Mouse (Mus musculus): ENCODE measurements around the gene Inip. TPM values are rescaled to one million over a fixed set of nuclear protein-coding genes. Genes with fewer than 3 reads are reported as not detected.

Gene Inip
- polyA plus RNA-seq, 1 experiment from 2014 or later: 86.7 TPM

DNA sequence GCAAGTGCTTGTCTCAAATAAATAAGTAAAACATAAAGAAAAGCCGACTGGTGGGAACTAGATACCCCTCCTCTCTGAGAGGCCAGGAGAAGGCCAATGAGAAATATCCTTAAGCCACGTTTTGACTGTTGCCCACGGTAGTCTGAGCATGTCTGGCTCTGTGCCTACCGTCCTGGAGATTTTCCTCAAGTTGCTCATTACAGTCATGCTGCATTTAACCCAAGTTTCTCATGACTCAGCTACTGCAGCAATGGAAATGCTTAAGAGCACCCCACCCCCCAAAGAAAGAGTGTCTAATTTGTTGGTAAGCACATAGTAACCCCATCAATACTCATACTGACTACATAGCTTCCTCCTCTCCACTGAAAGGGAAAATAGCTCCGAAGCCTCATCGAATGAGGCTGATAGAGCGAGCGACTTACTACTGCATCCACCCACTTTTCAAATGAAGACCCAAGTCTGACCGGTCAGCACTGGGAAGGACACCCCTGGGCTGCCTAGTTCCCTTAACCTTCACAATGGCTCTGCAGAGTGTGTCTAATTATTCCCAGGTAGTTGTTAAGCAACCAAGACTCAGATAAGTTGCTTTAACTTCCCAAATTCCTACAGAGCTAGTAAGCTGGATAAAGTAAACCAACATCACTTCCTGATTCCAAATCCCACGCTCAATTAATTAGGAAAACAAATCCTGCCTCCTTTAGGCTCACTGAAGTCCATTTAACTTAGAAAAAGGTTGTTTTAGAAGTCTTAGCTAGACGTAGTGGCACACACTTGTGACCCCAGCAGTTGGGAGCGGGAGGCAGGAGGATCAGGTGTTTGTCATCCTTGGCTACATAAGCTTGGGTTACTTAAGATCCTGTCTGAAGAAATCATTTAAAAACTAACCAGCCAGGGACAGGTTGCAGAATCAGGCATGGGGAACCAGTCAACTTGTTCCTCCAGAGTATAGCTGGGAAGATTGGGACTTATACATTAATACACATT, 43.6 kb downstream of the Inip start:
- Histone ChIP-seq H3K27ac (no peak overlapping the region), H3K4me1 (replicated peaks) (no peaks in the 10 kb centered on the region; the same call in 1 of the 2 replicates), H3K36me3 (peaks cover 17% of the 10 kb centered on the region), H3K27me3 (ENCODE audit: insufficient read depth, poor library complexity, severe bottlenecking) (no peaks in the 10 kb centered on the region), H3K4me3 (no peak overlapping the region), H3K9me3 (no peaks in the 10 kb centered on the region)
- WGBS: 85% methylated on average over 12 of the region's 12 CpGs
- no peak for DNase-seq (ENCODE audit: low spot score)

DNA sequence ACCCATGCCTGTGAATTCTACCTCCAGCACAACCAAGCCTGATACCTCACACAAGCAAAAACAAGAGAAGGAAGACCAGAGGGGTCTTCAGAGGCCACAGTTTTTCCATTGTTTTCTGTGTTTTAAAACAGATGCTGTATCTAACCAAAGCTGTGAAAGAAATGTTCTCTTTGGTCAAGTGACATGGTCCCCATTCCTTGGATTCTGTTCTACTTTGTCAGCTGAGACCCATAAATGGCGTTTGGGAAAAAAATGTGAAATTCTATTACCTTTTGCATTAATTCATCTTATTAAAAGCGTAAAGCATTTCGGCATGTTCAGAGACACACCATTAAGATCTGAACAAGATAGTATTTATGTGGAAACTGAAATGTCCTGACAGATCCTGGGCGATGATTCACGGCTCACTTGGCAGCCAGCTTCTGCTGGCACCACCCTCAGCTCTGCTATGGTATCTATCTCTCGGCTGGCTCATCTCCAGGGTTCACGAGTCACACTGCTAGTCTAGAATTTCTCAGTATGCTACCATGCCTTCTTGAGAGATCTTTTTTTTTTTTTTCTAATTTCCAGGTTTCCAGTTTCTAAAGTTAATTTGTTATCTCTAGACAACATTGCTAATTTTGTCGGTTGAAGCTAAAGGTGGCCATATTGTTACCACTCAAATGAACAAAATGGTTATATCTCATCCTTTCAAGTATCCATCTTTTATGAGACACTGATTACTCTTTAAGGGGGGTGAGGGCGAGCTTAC, 44.9 kb downstream of the Inip start:
- no peak overlapping the region for H3K27ac ChIP-seq
- no peaks in the 10 kb centered on the region; the same call in 1 of the 2 replicates for H3K4me1 ChIP-seq (replicated peaks)
- 94% methylated on average over 9 of the region's 9 CpGs for WGBS
- no peaks in the 10 kb centered on the region for H3K27me3 ChIP-seq (ENCODE audit: insufficient read depth, poor library complexity, severe bottlenecking)
- H3K9me3 ChIP-seq: no peaks in the 10 kb centered on the region
- no peak overlapping the region for H3K4me3 ChIP-seq
- no peak for DNase-seq (ENCODE audit: low spot score)
- H3K36me3 ChIP-seq: peaks cover 28% of the 10 kb centered on the region

DNA sequence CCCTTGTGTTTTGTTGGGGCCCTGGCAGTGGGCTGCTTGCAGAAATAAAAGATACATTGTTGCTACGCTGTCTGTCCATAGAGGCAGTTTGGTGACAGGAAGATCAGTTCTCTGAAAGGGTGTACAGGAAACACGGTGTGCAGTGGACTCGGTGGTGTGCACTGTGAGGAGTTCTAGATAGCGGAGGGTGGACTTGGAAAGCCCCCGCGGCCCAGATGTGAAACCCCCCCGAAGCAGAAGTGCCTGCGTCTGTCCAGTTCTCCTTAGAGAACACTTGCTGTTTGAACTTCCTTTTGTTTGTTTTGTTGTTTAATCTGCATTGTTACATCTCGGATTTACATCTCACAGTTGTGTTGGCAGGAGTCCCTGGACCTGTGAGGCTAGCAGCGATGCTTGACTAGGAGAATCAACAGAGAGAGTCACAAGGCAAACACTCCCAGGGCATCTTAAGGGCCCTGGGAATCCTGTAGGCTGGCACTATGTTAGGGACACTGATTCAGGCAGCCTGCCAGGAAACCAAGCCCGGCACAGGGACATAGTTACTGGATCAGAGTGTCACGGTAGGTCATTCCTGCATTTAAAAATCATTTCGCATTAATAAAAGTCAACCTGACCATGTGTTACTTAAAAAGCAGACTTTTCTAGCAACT, 47.8 kb downstream of the Inip start:
- 76% methylated on average over 13 of the region's 13 CpGs for WGBS
- no peak overlapping the region for H3K27ac ChIP-seq
- H3K36me3 ChIP-seq: peaks cover 28% of the 10 kb centered on the region
- no peak for DNase-seq (ENCODE audit: low spot score)
- H3K9me3 ChIP-seq: no peaks in the 10 kb centered on the region
- H3K27me3 ChIP-seq (ENCODE audit: insufficient read depth, poor library complexity, severe bottlenecking): no peaks in the 10 kb centered on the region
- no peaks in the 10 kb centered on the region for H3K4me1 ChIP-seq (replicated peaks)
- H3K4me3 ChIP-seq: no peak overlapping the region

DNA sequence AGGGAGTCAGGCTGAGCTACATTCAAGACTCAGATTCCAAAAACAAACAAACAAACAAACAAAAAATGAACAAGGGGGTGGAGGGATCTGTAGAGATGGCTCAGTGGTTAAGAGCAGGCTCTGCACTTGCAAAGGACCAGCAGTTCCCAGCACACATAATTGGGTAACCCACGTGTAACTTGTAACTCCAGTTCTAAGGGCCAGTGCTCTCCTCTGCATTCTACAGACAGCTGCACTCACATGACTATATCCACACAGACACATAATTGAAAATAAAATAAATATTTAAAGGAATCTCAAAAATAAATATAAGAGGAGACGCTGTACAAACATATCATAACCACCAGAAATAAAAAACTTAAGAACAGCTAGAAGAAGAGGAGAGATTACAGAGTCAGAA, 61.5 kb downstream of the Inip start:
- H3K36me3 ChIP-seq: peaks cover 22% of the 10 kb centered on the region
- 91% methylated on average over 2 of the region's 2 CpGs for WGBS
- H3K27me3 ChIP-seq (ENCODE audit: insufficient read depth, poor library complexity, severe bottlenecking): no peaks in the 10 kb centered on the region
- H3K4me3 ChIP-seq: no peak overlapping the region
- no peaks in the 10 kb centered on the region for H3K9me3 ChIP-seq
- H3K27ac ChIP-seq: no peak overlapping the region
- no peaks in the 10 kb centered on the region for H3K4me1 ChIP-seq (replicated peaks)
- no peak for DNase-seq (ENCODE audit: low spot score)

DNA sequence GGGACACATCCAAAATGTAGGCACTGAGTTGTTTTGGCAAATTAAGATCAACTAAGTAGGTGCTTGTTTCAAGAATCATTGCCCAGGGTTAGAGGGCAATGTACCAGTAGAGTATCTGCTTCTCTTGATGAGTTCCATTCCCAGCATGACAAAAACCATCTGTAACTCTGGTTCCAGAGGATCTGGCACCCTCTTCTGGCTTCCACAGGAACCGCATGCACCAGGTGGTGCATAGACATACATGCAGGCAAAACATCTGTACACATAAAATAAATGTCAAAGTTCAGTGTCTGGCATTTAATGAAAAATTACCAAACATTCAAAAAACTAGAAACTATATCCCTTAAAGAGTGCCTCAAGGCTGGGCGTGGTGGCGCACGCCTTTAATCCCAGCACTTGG, 62.1 kb downstream of the Inip start:
- no peak for DNase-seq (ENCODE audit: low spot score)
- 95% methylated on average over 4 of the region's 4 CpGs for WGBS
- H3K4me1 ChIP-seq (replicated peaks): no peaks in the 10 kb centered on the region
- no peaks in the 10 kb centered on the region for H3K9me3 ChIP-seq
- no peaks in the 10 kb centered on the region for H3K27me3 ChIP-seq (ENCODE audit: insufficient read depth, poor library complexity, severe bottlenecking)
- peaks cover 22% of the 10 kb centered on the region for H3K36me3 ChIP-seq
- no peak overlapping the region for H3K4me3 ChIP-seq
- no peak overlapping the region for H3K27ac ChIP-seq

DNA sequence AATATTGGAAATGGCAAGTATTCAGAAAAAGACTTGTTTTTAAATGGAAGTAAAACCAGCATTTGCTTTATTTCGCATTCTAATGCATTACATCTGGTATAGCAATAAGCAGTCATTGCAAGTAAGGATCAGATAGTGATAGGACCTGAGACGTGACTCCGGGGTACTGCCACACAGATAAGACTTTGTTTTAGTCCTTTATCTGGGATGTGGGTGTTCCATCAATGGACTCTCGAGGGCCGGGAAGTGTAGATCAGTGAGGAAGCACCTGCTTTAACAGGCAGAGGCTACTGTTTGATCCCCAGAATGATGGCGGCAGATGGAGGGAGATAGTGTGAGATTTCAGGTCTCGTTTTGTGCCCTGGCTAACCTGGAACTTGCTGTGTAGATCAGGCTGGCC, 69.8 kb downstream of the Inip start:
- H3K4me1 ChIP-seq (replicated peaks): no peaks in the 10 kb centered on the region
- H3K4me3 ChIP-seq: no peak overlapping the region
- H3K9me3 ChIP-seq: no peaks in the 10 kb centered on the region
- H3K36me3 ChIP-seq: 0 out of 2 replicates have a peak, but pooled peaks cover 7% of the 10 kb centered on the region
- no peak overlapping the region for H3K27ac ChIP-seq
- no peak for DNase-seq (ENCODE audit: low spot score)
- H3K27me3 ChIP-seq (ENCODE audit: insufficient read depth, poor library complexity, severe bottlenecking): no peaks in the 10 kb centered on the region
- WGBS: 93% methylated on average over 7 of the region's 7 CpGs

DNA sequence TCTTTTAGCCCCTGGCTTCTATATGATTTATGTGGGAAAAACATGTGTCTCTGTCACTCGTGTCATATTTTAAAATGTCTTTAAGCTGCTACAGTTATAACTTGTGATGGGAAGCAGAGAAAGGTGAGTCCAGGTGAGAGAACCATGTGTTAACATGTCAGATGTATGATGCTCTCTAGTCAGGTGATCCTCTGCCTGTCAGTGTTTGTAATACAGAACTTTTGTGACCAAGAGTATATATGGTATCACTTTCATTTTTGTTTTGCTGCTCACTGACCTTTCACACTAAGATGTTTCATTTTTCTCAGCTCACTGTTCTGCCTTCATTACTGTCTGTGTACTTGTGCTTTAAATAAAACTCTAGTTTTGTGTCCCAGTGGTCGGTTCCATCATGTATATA, 72.5 kb downstream of the Inip start:
- 94% methylated on average over 2 of the region's 2 CpGs for WGBS
- no peak for DNase-seq (ENCODE audit: low spot score)
- H3K4me3 ChIP-seq: no peak overlapping the region

DNA sequence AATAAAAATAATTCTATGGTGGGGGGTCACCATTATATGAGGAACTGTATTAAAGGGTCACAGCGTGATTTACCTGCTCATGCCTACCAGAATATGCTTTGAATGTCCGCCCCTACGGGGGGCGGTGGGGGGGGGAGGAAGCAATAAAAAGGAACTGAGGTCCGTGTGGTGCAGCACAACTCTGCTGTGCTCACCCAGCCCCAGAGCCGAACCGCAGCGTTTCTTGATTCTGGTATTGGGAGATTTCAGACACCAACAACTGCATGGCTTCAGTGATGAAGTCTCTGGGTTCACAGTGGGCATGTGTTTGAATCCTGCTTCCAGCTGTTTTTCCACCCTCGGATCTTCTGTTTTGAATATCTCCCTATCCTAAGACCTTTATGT, 73.5 kb downstream of the Inip start:
- Histone ChIP-seq H3K4me3 (no peak overlapping the region), H3K27me3 (ENCODE audit: insufficient read depth, poor library complexity, severe bottlenecking) (no peaks in the 10 kb centered on the region), H3K4me1 (replicated peaks) (no peaks in the 10 kb centered on the region), H3K9me3 (no peaks in the 10 kb centered on the region), H3K36me3 (0 out of 2 replicates have a peak, but pooled peaks cover 3% of the 10 kb centered on the region), H3K27ac (no peak overlapping the region)
- DNase-seq (ENCODE audit: low spot score): no peak
- WGBS: 85% methylated on average over 9 of the region's 9 CpGs

More for the DNA sequence above, 72.5 kb downstream of the Inip start:
- H3K27ac ChIP-seq: no peak overlapping the region
- no peaks in the 10 kb centered on the region for H3K4me1 ChIP-seq (replicated peaks)
- H3K27me3 ChIP-seq (ENCODE audit: insufficient read depth, poor library complexity, severe bottlenecking): no peaks in the 10 kb centered on the region
- 0 out of 2 replicates have a peak, but pooled peaks cover 3% of the 10 kb centered on the region for H3K36me3 ChIP-seq
- no peaks in the 10 kb centered on the region for H3K9me3 ChIP-seq

DNA sequence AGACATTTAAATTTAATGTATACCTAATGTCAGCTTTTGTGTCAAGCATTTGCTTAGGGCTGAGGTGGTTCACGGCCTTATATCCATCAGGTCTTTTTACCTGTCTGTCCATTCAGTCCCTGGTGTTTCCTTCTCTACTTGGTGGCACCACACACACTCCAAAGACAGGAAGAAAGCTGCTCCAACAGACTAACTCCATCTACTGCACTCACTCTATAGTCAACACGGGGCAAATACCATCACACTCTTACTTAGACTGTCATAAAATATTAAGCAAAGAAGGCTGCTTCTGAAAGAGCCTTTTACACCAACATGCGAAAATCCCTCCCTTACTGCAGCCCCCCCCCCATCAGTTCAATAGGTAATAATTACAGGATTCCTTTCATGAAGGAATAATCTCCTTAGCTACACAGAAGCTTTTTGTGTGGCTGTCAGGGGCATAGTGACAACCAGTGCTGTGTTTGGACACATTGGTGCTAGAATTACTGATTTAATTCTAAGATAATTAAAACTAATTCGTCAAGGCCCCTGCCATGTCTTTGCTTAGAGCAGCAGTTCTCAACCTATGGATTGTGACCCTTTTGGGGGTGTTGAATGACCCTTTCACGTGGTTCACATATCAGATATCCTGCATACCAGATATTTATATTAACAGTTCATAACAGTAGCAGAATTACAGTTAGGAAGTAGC, 74.1 kb downstream of the Inip start:
- H3K4me3 ChIP-seq: no peak overlapping the region
- H3K27me3 ChIP-seq (ENCODE audit: insufficient read depth, poor library complexity, severe bottlenecking): no peaks in the 10 kb centered on the region
- no peak for DNase-seq (ENCODE audit: low spot score)
- no peak overlapping the region for H3K27ac ChIP-seq
- H3K9me3 ChIP-seq: no peaks in the 10 kb centered on the region
- no peaks in the 10 kb centered on the region for H3K4me1 ChIP-seq (replicated peaks)
- 77% methylated on average over 5 of the region's 5 CpGs for WGBS
- 0 out of 2 replicates have a peak, but pooled peaks cover 3% of the 10 kb centered on the region for H3K36me3 ChIP-seq

DNA sequence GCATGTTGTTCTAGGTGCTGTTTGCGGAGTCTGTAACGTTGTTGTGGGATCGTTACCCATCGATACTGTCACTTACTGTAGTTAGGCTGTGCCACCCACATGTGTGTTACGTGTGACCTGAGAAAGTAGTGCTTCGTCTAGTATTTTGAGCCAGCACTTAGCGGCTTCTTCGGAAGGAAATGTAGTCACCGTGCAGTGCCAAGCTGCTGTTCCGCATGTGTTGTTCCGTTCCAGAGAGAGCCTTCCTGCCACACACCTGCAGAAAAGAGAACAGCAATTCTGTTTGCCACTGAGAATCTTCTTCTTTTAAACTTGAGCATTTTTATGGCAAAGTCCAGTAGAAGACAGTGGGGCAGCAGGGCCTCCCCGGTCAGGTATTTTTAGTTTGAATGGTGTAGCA, 74.9 kb downstream of the Inip start:
- Histone ChIP-seq H3K4me1 (replicated peaks) (no peaks in the 10 kb centered on the region), H3K27me3 (ENCODE audit: insufficient read depth, poor library complexity, severe bottlenecking) (no peaks in the 10 kb centered on the region), H3K9me3 (no peaks in the 10 kb centered on the region), H3K36me3 (0 out of 2 replicates have a peak, but pooled peaks cover 3% of the 10 kb centered on the region), H3K4me3 (no peak overlapping the region), H3K27ac (no peak overlapping the region)
- 95% methylated on average over 12 of the region's 12 CpGs for WGBS
- DNase-seq (ENCODE audit: low spot score): no peak

DNA sequence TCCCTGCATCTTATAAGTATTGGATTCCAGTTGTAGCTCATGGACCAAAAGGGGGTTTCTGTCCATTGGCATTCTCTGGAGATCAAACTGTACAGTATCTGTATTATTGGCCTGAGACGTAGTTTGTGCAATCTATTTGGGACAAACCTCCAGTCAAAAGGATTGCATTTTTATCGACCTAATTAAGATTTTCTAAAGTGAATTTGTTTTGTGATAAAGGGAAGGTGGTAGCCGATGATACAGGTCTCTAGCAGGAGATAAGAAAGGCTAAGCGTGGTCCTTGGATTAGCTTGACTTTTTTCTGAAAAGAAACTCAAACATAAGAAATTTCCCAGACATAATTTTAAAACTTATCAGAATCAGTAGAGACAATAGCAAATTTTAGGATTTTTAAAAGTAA, 75.8 kb downstream of the Inip start:
- Histone ChIP-seq H3K27ac (no peak overlapping the region), H3K27me3 (ENCODE audit: insufficient read depth, poor library complexity, severe bottlenecking) (no peaks in the 10 kb centered on the region), H3K9me3 (no peaks in the 10 kb centered on the region), H3K4me1 (replicated peaks) (no peaks in the 10 kb centered on the region), H3K4me3 (no peak overlapping the region), H3K36me3 (peaks cover 9% of the 10 kb centered on the region; the same call in 1 of the 2 replicates)
- WGBS: 93% methylated on average over 4 of the region's 4 CpGs
- DNase-seq (ENCODE audit: low spot score): no peak

DNA sequence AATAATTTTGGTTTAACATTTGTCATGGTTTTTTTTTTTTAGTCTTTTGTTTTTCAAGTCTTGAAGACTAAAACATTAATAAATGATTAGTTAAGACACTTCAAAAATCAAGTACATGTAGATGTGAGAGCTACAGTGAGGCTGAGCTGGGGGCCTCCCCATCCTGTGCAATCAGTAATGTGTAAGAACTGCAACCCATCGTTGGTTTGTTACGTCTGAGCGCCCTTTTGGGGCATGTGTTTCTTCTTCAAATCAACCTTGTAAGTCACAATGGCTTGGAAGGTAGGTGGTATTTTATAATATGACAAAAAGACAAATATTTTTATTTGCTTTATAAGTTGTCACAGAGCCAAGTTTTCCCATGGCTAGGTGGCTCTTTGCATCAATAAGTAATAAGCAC, 79.6 kb downstream of the Inip start:
- Histone ChIP-seq H3K4me3 (no peak overlapping the region), H3K36me3 (peaks cover 22% of the 10 kb centered on the region), H3K27ac (no peak overlapping the region), H3K27me3 (ENCODE audit: insufficient read depth, poor library complexity, severe bottlenecking) (no peaks in the 10 kb centered on the region), H3K9me3 (no peaks in the 10 kb centered on the region), H3K4me1 (replicated peaks) (peaks cover 18% of the 10 kb centered on the region)
- DNase-seq (ENCODE audit: low spot score): no peak
- WGBS: 80% methylated on average over 3 of the region's 3 CpGs
